Mouse (Mus musculus): Measurements from ENCODE around the gene Lamtor1. TPM values are rescaled to one million over a fixed set of nuclear protein-coding genes. Genes with fewer than 3 reads are reported as not detected.
"Not testable (repeated sequence)": the region's sequence is repeated elsewhere in the genome, so short reads cannot be mapped to it uniquely, and the experiment has no call there.

Lamtor1 gene
- polyA plus RNA-seq, 1 experiment from 2014 or later, result 124 TPM

DNA sequence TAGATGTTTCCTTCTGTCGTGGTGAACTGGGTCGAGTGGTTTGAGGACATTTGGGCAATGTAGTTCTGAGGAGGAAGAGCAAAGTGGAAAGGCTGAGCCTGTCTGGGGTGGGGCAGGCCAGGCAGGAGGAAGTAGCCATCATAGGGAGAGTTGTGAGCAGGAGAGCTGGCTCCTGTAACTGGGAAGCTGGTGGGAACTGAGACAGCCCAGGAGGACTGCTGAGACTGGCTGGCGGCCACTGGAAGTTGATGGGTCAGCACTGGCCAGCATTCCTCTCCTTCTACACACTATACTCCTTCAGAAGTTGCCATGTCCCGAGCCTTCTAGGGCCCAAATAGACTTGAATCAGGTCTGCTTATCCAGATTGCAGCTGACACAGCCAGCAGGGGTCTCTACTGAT, 2.7 kb downstream of the Lamtor1 start:
- no peak for DNase-seq (ENCODE audit: low spot score)
- Histone ChIP-seq H3K4me2 (peak overlapping the region; percentile 19; the same call in 1 of the 2 replicates), H3K9me3 (ENCODE audit: control insufficient read depth, low read length) (no peaks in the 10 kb centered on the region), H3K9ac (ENCODE audit: low read depth, low read length) (peak overlapping the region; percentile 1; the same call in 1 of the 2 replicates), H3K27ac (ENCODE audit: low read depth, low read length) (no peak overlapping the region), H3K36me3 (ENCODE audit: control insufficient read depth, insufficient read depth, low read length) (peaks cover 17% of the 10 kb centered on the region), H3K4me1 (replicated peaks; ENCODE audit: control insufficient read depth, insufficient read depth, low read length) (peaks cover 13% of the 10 kb centered on the region), H3K4me3 (ENCODE audit: low read depth, low read length) (no peak overlapping the region), H3K27me3 (replicated peaks; ENCODE audit: control insufficient read depth, insufficient read depth, low read length) (no peaks in the 10 kb centered on the region)
- WGBS, result 57% methylated on average over 4 of the region's 4 CpGs
- ATAC-seq (replicated peaks; ENCODE audit: low FRiP score), result no peak

DNA sequence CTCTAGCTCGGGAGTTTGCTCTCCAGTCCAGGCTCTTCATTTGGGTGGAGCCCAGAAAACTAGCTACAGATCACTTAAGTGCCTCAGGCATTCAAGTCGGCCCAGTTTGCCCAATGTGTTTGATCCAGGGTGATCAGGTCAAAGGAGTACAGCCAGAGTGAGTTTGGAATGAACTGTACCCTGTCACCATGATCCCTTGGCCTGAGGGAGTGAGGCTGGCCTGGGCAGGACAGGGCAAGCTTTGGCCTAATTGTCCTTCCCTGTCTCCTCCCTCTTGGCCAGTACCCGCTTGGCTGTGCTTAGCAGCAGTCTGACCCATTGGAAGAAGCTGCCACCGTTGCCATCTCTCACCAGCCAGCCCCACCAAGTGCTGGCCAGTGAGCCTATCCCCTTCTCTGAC, 4.4 kb downstream of the Lamtor1 start:
- Histone ChIP-seq H3K27ac (ENCODE audit: low read depth, low read length) (no peak overlapping the region), H3K36me3 (ENCODE audit: control insufficient read depth, insufficient read depth, low read length) (peaks cover 17% of the 10 kb centered on the region), H3K9me3 (ENCODE audit: control insufficient read depth, low read length) (no peaks in the 10 kb centered on the region), H3K27me3 (replicated peaks; ENCODE audit: control insufficient read depth, insufficient read depth, low read length) (no peaks in the 10 kb centered on the region), H3K4me1 (replicated peaks; ENCODE audit: control insufficient read depth, insufficient read depth, low read length) (peaks cover 13% of the 10 kb centered on the region), H3K9ac (ENCODE audit: low read depth, low read length) (no peak overlapping the region), H3K4me3 (ENCODE audit: low read depth, low read length) (no peak overlapping the region), H3K4me2 (no peak overlapping the region)
- WGBS, result 84% methylated on average over 4 of the region's 4 CpGs
- no peak for ATAC-seq (replicated peaks; ENCODE audit: low FRiP score)
- DNase-seq (ENCODE audit: low spot score), result no peak

DNA sequence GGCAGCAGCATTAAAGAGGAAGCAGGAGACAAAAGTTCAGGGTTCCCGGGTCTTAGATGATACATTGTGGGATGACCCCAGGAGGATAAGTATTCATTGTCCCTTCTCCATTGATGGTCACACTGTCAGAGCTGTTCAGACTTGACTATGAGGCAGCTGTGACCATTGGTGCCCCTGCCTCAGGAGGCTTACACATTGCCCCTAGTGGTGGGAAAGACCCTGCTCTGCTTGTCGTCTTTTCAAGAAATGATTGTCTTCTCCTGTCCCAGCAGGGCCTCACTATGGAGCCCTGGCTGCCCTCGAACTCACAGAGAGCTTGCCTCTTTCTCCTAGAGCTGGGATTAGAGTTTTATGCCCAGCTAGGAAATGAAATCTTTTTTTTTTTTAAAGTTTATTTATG, 6.3 kb downstream of the Lamtor1 start:
- Histone ChIP-seq H3K4me2 (no peak overlapping the region), H3K27me3 (replicated peaks; ENCODE audit: control insufficient read depth, insufficient read depth, low read length) (no peaks in the 10 kb centered on the region), H3K36me3 (ENCODE audit: control insufficient read depth, insufficient read depth, low read length) (peaks cover 17% of the 10 kb centered on the region), H3K9me3 (ENCODE audit: control insufficient read depth, low read length) (no peaks in the 10 kb centered on the region), H3K4me3 (ENCODE audit: low read depth, low read length) (no peak overlapping the region), H3K9ac (ENCODE audit: low read depth, low read length) (no peak overlapping the region), H3K27ac (ENCODE audit: low read depth, low read length) (no peak overlapping the region), H3K4me1 (replicated peaks; ENCODE audit: control insufficient read depth, insufficient read depth, low read length) (peaks cover 7% of the 10 kb centered on the region)
- DNase-seq (ENCODE audit: low spot score) (no peak), ATAC-seq (replicated peaks; ENCODE audit: low FRiP score) (no peak)
- 75% methylated on average over 3 of the region's 3 CpGs for whole genome bisulfite sequencing

DNA sequence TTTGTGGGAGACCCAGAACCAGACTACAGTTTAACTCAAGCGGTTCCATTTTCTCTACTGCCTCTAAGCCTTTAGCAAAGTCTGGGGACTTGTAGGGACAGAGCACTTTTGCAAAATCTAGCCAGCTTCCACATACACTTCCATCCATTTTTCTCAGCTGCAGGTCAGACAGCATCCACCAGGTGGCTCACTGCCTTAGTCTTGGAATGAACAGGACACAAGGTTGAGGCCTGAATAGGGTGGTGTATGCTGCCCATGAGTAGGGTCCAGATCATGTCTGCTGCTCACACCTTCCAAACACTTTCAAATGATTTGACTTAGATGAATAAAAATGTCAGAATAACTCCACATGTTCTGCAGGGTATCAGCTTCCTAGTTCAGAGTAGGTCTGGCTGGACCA, 12.4 kb downstream of the Lamtor1 start:
- DNase-seq (ENCODE audit: low spot score) (peak; percentile 54), ATAC-seq (replicated peaks; ENCODE audit: low FRiP score) (peak; percentile 71)
- no peaks in the 10 kb centered on the region for H3K27me3 ChIP-seq (replicated peaks; ENCODE audit: control insufficient read depth, insufficient read depth, low read length)
- WGBS, result 10% methylated on average over 1 of the region's 1 CpGs
- H3K4me3 ChIP-seq (ENCODE audit: low read depth, low read length), result no peak overlapping the region
- no peak overlapping the region for H3K27ac ChIP-seq (ENCODE audit: low read depth, low read length)
- H3K4me2 ChIP-seq, result no peak overlapping the region
- no peaks in the 10 kb centered on the region for H3K9me3 ChIP-seq (ENCODE audit: control insufficient read depth, low read length)
- no peak overlapping the region for H3K9ac ChIP-seq (ENCODE audit: low read depth, low read length)
- H3K4me1 ChIP-seq (replicated peaks; ENCODE audit: control insufficient read depth, insufficient read depth, low read length), result no peaks in the 10 kb centered on the region
- H3K36me3 ChIP-seq (ENCODE audit: control insufficient read depth, insufficient read depth, low read length), result peaks cover 3% of the 10 kb centered on the region; the same call in 1 of the 2 replicates

GRCm38 (mm10) chr7:101925892-101926291, 20.2 kb downstream of the Lamtor1 start:
- H3K4me3 ChIP-seq (ENCODE audit: low read depth, low read length); H3K36me3 ChIP-seq (ENCODE audit: control insufficient read depth, insufficient read depth, low read length); H3K27ac ChIP-seq (ENCODE audit: low read depth, low read length); H3K9me3 ChIP-seq (ENCODE audit: control insufficient read depth, low read length); DNase-seq (ENCODE audit: low spot score); H3K4me1 ChIP-seq (replicated peaks; ENCODE audit: control insufficient read depth, insufficient read depth, low read length); H3K27me3 ChIP-seq (replicated peaks; ENCODE audit: control insufficient read depth, insufficient read depth, low read length); ATAC-seq (replicated peaks; ENCODE audit: low FRiP score); H3K4me2 ChIP-seq; H3K9ac ChIP-seq (ENCODE audit: low read depth, low read length): not testable (repeated sequence)

GRCm38 (mm10) chr7:101928093-101928492, 22.4 kb downstream of the Lamtor1 start:
- no peak for ATAC-seq (replicated peaks; ENCODE audit: low FRiP score)
- no peak overlapping the region for H3K9ac ChIP-seq (ENCODE audit: low read depth, low read length)
- WGBS, result 88% methylated on average over 3 of the region's 3 CpGs

GRCm38 (mm10) chr7:101932551-101932950, 26.8 kb downstream of the Lamtor1 start:
- peaks cover 9% of the 10 kb centered on the region for H3K4me1 ChIP-seq (replicated peaks; ENCODE audit: control insufficient read depth, insufficient read depth, low read length)
- ATAC-seq (replicated peaks; ENCODE audit: low FRiP score) (no peak), DNase-seq (ENCODE audit: low spot score) (no peak)
- H3K4me2 ChIP-seq, result peak overlapping the region; percentile 87
- H3K27ac ChIP-seq (ENCODE audit: low read depth, low read length), result no peak overlapping the region
- no peaks in the 10 kb centered on the region for H3K36me3 ChIP-seq (ENCODE audit: control insufficient read depth, insufficient read depth, low read length)
- no peaks in the 10 kb centered on the region for H3K27me3 ChIP-seq (replicated peaks; ENCODE audit: control insufficient read depth, insufficient read depth, low read length)
- H3K9me3 ChIP-seq (ENCODE audit: control insufficient read depth, low read length), result no peaks in the 10 kb centered on the region
- 0 out of 2 replicates have a peak overlapping the region, but pooled peaks have one; percentile 2 for H3K9ac ChIP-seq (ENCODE audit: low read depth, low read length)
- H3K4me3 ChIP-seq (ENCODE audit: low read depth, low read length), result peak overlapping the region; percentile 88
- WGBS, result 90% methylated on average over 1 of the region's 1 CpGs

More at GRCm38 (mm10) chr7:101928093-101928492, 22.4 kb downstream of the Lamtor1 start:
- Histone ChIP-seq H3K9me3 (ENCODE audit: control insufficient read depth, low read length) (no peaks in the 10 kb centered on the region), H3K4me1 (replicated peaks; ENCODE audit: control insufficient read depth, insufficient read depth, low read length) (peaks cover 4% of the 10 kb centered on the region; the same call in 1 of the 2 replicates), H3K4me3 (ENCODE audit: low read depth, low read length) (no peak overlapping the region), H3K36me3 (ENCODE audit: control insufficient read depth, insufficient read depth, low read length) (no peaks in the 10 kb centered on the region), H3K27me3 (replicated peaks; ENCODE audit: control insufficient read depth, insufficient read depth, low read length) (no peaks in the 10 kb centered on the region), H3K4me2 (no peak overlapping the region), H3K27ac (ENCODE audit: low read depth, low read length) (no peak overlapping the region)
- DNase-seq (ENCODE audit: low spot score), result no peak

DNA sequence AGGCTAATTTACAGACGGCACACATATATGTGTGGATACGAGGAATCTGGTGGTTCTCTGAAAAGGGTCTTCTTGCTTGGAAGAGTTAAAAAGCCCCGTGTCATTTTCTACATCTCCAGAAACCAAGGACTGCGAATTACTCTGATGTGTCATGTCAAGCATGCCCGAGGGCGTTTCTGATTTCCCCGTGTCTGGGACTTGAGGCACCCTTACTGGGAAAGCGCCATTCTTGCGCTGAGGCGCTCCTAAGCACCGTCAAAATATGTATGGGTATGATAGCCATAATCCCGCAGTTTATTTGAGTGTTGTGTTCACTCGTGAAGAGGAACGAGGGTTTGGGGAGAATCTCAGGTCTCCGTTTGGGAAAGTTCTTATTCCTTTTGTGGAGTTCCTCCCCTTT, 27.6 kb downstream of the Lamtor1 start:
- Histone ChIP-seq H3K4me1 (replicated peaks; ENCODE audit: control insufficient read depth, insufficient read depth, low read length) (peaks cover 9% of the 10 kb centered on the region), H3K9me3 (ENCODE audit: control insufficient read depth, low read length) (no peaks in the 10 kb centered on the region), H3K36me3 (ENCODE audit: control insufficient read depth, insufficient read depth, low read length) (no peaks in the 10 kb centered on the region), H3K27ac (ENCODE audit: low read depth, low read length) (peak overlapping the region; percentile 80), H3K9ac (ENCODE audit: low read depth, low read length) (peak overlapping the region; percentile 73), H3K4me2 (peak overlapping the region; percentile 87), H3K27me3 (replicated peaks; ENCODE audit: control insufficient read depth, insufficient read depth, low read length) (no peaks in the 10 kb centered on the region), H3K4me3 (ENCODE audit: low read depth, low read length) (peak overlapping the region; percentile 88)
- DNase-seq (ENCODE audit: low spot score) (no peak), ATAC-seq (replicated peaks; ENCODE audit: low FRiP score) (peak; percentile 46)
- 4% methylated on average over 15 of the region's 15 CpGs for WGBS

DNA sequence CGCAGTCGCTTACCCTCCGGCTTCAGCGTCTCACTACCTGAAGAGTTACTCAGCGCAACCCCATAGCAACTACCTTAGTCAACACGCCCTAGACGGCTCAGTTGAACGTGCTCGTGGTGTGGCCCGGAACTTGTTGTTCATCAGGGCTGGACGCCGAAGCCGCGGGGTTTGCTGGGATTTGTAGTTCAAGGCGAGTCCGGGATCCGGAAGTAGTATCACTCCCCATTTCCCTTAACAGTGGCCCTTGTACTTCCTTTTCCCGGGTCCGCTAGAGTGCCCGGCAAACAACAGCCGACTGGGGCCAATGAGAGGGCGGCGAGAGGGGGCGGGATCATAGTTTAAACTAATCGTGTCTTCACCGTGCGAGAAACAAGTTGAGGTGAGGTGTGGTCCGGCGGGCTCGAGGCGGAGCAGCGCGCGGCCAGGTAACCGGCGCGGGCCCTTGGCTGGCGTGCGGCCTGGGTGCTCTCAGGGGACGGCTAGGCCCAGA, 28.1 kb downstream of the Lamtor1 start, which contains the start of the genes Lrrc51 and Numa1:
TSS of gene Lrrc51 (minus strand) at position 145 of the 490 bp plus-strand sequence.
TSS of gene Numa1 (plus strand) at position 361 of the 490 bp plus-strand sequence.
- Histone ChIP-seq H3K4me3 (ENCODE audit: low read depth, low read length) (peak within 1 kb of the TSS; percentile 88), H3K27me3 (replicated peaks; ENCODE audit: control insufficient read depth, insufficient read depth, low read length) (no peaks in the 10 kb centered on the region), H3K36me3 (ENCODE audit: control insufficient read depth, insufficient read depth, low read length) (peaks cover 1% of the 10 kb centered on the region; the same call in 1 of the 2 replicates), H3K4me2 (peak within 1 kb of the TSS; percentile 87), H3K4me1 (replicated peaks; ENCODE audit: control insufficient read depth, insufficient read depth, low read length) (peaks cover 9% of the 10 kb centered on the region), H3K27ac (ENCODE audit: low read depth, low read length) (peak within 1 kb of the TSS; percentile 91), H3K9ac (ENCODE audit: low read depth, low read length) (peak within 1 kb of the TSS; percentile 95), H3K9me3 (ENCODE audit: control insufficient read depth, low read length) (no peaks in the 10 kb centered on the region)
- peak; percentile 98 for ATAC-seq (replicated peaks; ENCODE audit: low FRiP score)
- WGBS, result under 1% methylated on average over 40 of the region's 40 CpGs
- peak; percentile 90 for DNase-seq (ENCODE audit: low spot score)
